1 mouse cellular context compared by ENCODE assay signal in genomic region chr8:70898661-70899198, GRCm38 (mm10).
TF ChIP-seq lines count a peak whose summit lies in the region.

No protein-coding gene starts in this region.

TF ChIP-seq in myocyte, 11 proteins besides CTCF, POLR2A, EP300 and RAD21 (continued from another document):
- TF ChIP-seq MYOD1 (IDR thresholded peaks at IDR 0.05; ENCODE audit: control insufficient read depth in 1 of 3, insufficient read length in 2 of 3, low read depth in 2 of 3) (no peak), TCF3 (IDR thresholded peaks at IDR 0.05; ENCODE audit: insufficient read length, low read depth) (no peak), TCF12 (IDR thresholded peaks at IDR 0.05; ENCODE audit: insufficient read depth, poor library complexity, severe bottlenecking) (no peak), SRF (IDR thresholded peaks at IDR 0.05; ENCODE audit: control insufficient read depth, insufficient read length, low read depth) (no peak), MYOG (IDR thresholded peaks at IDR 0.05; ENCODE audit: control insufficient read depth in 1 of 3, insufficient read depth in 1 of 3, insufficient read length in 2 of 3, low read depth in 2 of 3) (no peak)
